Mouse (Mus musculus): ENCODE measurements at regions not wholly inside any gene's neighbourhood (a gene's known extent, or its start where the extent isn't known, plus 50 kb on each side); places are given as distances from the start of the nearest gene placed in this dataset.

DNA sequence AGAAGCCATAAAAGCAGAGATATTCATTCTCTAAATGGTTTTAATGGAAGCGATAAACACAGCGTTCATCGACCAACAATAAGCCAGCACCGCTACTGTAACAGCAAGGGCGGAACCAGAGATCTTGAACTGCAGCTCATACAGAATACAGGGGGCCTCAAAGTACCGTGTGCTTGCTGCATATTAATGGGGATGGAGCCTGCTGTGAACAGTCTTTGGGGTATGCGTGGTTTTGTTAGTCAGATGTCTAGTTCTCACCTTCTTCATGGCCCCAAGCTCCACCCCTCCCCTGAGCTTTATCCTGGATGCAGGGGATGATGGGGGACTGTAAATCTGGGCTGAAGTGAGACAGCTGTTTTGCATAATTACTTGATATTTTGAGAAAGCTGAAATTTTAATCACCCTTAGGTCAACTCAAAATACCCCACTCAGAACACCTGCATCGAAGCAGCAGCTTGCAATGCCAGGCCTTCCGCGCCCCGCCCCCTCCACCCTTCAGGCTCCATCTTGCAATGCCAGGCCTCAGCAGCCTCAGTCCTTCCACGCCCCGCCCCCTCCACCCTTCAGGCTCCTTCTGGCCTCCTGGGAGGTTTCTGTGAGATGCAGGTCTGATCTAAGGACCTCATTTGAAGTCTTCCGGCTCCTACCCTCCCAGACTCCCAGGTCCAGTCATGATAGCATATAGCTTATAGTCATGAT, 73.5 kb upstream of the Tspan5 start:
- DNase-seq, result no peak

DNA sequence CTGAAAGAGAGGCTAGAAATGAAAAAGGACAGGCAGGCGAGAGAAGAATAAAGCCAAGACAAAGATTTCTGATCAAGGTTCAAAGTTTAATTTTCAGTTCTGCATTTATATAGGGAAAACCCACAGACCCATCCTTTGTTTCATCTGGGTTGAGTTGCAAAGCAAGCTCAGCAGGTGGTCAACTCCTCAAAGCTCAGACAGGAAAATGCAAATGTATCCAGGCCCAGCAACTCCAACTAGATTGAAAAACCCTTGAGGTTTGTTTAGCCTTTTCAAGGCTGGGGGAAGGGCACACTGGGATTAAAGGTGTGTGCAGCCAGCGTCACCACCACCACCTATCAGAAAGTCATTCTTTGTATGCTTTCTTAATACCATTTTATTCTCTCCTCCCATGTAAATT, 66.1 kb upstream of the Tspan5 start:
- DNase-seq, result no peak

DNA sequence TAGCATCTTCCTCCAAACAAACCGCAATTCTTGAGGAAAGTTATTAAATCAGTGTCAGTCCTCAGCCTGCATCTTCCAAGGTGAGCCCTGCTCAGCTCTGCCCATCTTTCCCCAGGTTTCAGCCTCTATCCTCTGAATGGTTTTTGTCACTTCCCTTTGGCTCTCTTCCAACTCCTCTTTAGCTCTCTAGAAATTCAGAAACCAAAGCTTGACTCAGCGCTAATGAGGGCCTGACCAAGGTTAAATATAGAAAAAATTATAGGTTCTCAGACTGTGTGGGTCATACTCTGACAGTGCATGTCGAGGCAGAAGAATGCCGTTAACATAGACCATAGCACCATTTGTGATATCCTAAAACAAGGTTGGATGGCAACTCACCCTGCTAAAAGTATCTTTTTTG, 63.6 kb upstream of the Tspan5 start:
- DNase-seq, result no peak

DNA sequence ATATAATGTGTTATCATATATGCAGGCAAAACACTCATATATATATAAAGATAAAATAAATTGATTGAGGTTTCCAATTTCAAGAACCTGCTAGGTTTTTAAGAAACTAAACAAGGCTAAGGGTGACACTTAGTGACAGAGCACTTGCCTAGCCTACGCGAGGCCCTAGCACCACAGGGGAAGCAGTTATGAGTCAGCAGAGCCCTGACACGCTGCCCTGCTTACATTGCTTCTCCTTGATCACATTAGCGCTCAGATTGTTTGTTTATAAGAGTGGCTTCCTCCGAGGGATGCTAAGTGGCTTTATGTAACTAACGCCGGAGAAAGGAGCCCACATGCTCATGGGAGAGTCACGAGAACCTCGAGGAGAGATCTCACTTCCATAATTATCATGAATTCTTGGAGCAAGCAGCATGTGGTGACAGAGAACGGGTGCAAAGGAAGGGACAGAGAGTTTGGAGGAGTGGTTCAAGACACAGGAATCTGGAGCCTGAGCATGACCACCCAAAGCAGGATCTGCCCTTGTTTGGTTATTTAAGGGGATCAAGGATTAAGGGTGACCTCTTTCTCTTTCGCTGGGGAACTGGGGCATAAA, 55.3 kb upstream of the Tspan5 start:
- no peak for DNase-seq

DNA sequence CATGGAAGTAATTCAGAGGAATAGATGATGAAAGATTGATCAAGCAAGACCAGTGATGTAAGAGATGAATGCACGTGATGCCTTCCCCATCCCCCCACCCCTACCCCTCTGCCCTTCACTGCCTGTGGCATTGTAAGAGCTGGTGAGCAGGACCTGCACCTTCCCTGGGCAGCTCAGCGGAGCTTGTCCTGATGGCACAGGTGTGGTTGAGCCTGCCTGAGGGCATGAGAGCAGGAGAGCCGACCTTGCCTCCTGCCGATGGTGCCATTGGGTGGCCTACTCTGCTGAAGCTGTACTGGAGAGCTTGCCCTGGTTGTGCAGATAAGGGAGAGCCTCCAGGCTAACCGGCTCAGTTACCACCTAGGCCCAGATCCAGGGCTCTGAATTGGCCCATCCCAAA, 53.4 kb upstream of the Tspan5 start:
- no peak for DNase-seq
